Mouse (Mus musculus) lung, adult 2 months (tissue): ENCODE measurements around the gene Tfdp2.

Source experiments
- CTCF ChIP-seq: fragments of 200-500 bp; IDR thresholded peaks from 2 replicates; pipeline ENCODE4 v1.5.1; 2011; ENCODE audit warnings: mild to moderate bottlenecking, low read length, control low read depth; ENCODE audit not compliant: insufficient read depth
- POLR2A ChIP-seq: fragments of 200-500 bp; IDR thresholded peaks from 2 replicates; pipeline ENCODE4 v1.6.1; 2011; ENCODE audit warnings: low read depth, mild to moderate bottlenecking, control low read depth, low read length, borderline replicate concordance; ENCODE audit errors: extremely low read depth

DNA sequence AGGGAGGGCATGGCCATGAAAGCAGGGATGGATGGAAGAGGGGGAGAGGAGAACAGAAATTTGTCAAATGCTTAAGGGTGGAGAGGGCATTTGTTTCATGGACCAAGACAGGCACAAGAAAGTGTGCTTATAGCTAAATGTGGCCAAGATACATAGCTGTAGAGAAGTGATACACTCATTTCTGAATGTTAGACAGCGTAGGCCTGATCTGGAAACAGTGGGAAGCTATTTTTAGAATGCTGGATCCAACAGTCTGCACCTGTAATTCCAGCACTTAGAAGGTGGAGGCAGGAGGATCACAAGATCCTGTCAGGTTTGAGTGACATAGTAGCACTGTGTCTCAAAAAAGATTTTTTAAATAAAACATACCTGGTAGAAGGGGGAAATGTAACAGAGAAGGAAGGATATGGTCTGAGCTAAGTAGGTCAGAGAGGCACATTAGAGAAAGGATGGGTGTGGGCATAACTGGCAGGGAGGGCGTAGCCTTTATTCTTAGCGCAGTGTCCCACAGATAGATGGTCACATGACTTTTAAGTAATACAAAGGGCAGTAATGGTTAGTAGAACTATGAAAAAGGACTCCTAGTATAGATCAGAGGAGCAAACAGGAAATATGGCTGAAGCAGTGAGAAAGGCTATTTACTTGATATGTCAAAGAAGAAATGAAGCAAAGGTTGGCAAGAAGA is 103.4 kb downstream of the Tfdp2 start:
- TF ChIP-seq CTCF (no peak), POLR2A (no peak)
